Mouse (Mus musculus): Measurements from ENCODE around the gene Spryd3. TPM values are rescaled to one million over a fixed set of nuclear protein-coding genes. Genes with fewer than 3 reads are reported as not detected.

Spryd3 gene
- polyA plus RNA-seq, 1 experiment = 55.2 TPM

DNA sequence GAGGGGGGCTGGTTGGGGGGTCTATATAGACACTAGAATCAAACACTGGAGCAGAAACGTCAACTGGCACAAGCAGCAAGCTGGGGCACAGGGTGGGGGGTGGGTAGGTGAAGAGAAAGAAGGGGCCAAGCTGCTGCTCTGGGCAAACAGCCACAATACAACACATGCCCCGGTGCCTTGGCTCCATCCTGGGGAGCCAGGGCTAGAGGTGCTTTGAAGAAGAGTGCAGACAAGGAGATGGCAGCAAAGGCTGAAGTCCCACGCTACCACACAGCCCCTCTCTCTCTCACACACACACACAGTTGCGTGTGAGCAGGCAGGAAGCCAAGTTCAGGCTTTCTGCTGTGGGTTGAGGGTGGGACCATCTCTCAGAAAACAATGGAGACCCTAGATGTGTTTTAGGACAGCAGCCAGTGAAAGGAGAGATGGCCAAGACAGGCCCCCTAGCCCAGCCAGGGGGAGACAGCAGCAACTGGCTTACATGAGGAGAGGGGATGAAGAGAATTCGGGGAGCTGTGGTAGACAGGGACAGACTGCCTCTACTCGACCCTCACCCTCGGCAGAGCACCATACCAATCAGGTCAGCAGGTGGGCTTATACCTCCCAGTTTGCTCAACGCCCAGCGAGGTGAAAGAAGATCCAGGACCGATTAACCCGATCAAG is 19.1 kb downstream of the Spryd3 start:
- 57% methylated on average over 11 of the region's 11 CpGs for WGBS
- no peak for DNase-seq
- no peak for TF ChIP-seq CTCF (IDR thresholded peaks at IDR 0.05; ENCODE audit: insufficient read depth, low read length)
- TF ChIP-seq POLR2A (IDR thresholded peaks at IDR 0.05; ENCODE audit: borderline replicate concordance, extremely low read depth, low read depth, low read length) = peak; percentile 47; the same call in 1 of the 2 replicates
- Histone ChIP-seq H3K4me3 (replicated peaks; ENCODE audit: extremely low read depth, low read depth, low read length) (no peak overlapping the region), H3K4me1 (ENCODE audit: control insufficient read depth, insufficient read depth, low read length) (peaks cover 11% of the 10 kb centered on the region)

DNA sequence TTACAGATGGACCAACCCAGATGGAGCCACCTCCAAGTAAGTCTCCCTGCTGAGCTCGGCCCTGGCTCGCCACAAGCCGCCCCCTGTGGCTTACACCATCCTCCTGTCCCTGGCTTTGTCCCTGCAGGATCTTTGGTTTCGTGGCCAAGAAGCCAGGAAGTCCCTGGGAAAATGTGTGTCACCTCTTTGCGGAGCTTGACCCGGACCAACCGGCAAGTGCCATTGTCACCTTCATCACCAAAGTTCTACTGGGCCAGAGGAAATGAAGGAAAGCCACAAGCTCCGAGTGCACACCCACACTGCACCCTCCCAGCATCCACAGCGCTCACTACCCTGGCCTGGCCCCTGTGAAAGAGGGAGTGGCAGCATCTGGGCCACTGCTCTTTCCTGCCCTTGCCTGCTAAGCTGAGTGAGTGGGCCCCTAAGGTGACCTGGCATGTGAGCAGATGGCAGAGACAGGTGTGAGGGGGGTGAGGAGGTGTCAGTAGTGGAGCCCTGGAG is 20.3 kb downstream of the Spryd3 start:
- Histone ChIP-seq H3K4me1 (ENCODE audit: control insufficient read depth, insufficient read depth, low read length) (peaks cover 11% of the 10 kb centered on the region), H3K4me3 (replicated peaks; ENCODE audit: extremely low read depth, low read depth, low read length) (no peak overlapping the region)
- WGBS = 35% methylated on average over 9 of the region's 9 CpGs
- TF ChIP-seq POLR2A (IDR thresholded peaks at IDR 0.05; ENCODE audit: borderline replicate concordance, extremely low read depth, low read depth, low read length) (no peak), CTCF (IDR thresholded peaks at IDR 0.05; ENCODE audit: insufficient read depth, low read length) (no peak)
- DNase-seq = no peak

DNA sequence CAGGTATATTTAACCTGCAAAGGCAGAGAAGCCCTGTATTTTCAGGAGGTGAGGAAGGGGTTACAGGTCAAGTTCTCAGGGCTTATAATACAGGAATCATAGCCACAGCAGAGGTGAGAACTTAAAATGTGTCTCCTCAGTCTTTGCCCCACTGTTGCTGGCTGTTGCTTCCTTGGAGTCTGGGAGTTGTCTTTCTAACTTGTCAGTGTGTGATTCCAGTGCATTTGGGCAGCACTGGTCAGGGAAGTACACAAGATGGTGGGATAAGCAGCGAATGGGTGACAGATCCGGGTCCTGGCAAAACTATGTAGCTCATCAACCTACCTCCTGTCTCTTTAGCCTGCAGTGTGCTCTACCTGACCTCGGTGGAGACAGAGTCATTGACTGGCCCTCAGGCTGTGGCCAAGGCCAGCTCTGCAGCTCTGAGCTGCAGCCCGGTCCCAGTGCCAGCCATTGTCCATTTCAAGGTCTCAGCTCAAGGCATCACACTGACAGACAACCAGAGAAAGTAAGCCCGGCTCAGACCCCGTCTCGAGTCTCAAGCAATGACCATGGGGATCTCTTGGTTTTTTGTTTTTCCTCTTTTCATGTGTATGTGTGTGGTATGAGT is 21.3 kb downstream of the Spryd3 start:
- DNase-seq = no peak
- Histone ChIP-seq H3K4me1 (ENCODE audit: control insufficient read depth, insufficient read depth, low read length) (peaks cover 11% of the 10 kb centered on the region), H3K4me3 (replicated peaks; ENCODE audit: extremely low read depth, low read depth, low read length) (no peak overlapping the region)
- 67% methylated on average over 7 of the region's 7 CpGs for WGBS
- TF ChIP-seq CTCF (IDR thresholded peaks at IDR 0.05; ENCODE audit: insufficient read depth, low read length) = no peak
- TF ChIP-seq POLR2A (IDR thresholded peaks at IDR 0.05; ENCODE audit: borderline replicate concordance, extremely low read depth, low read depth, low read length) = no peak

DNA sequence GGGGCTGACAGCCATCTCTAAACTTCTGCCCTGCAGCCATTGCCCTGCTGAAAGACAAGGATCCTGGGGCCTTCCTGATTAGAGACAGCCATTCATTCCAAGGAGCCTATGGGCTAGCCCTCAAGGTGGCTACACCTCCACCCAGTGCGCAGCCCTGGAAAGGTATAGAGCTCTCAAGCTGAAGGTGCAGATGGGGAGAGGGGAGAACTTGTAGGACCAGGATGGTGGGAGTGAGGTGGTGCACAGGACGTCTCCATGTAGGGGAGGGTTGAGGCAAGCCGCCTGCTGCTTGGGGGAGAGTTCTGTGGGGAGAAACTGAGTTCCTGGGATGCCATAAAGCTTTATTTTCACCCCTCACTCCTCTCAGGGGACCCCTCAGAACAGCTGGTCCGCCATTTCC is 22.4 kb downstream of the Spryd3 start:
- WGBS = 83% methylated on average over 4 of the region's 4 CpGs
- TF ChIP-seq POLR2A (IDR thresholded peaks at IDR 0.05; ENCODE audit: borderline replicate concordance, extremely low read depth, low read depth, low read length) (no peak), CTCF (IDR thresholded peaks at IDR 0.05; ENCODE audit: insufficient read depth, low read length) (no peak)
- no peak for DNase-seq
- no peak overlapping the region for H3K4me3 ChIP-seq (replicated peaks; ENCODE audit: extremely low read depth, low read depth, low read length)
- H3K4me1 ChIP-seq (ENCODE audit: control insufficient read depth, insufficient read depth, low read length) = peaks cover 11% of the 10 kb centered on the region

DNA sequence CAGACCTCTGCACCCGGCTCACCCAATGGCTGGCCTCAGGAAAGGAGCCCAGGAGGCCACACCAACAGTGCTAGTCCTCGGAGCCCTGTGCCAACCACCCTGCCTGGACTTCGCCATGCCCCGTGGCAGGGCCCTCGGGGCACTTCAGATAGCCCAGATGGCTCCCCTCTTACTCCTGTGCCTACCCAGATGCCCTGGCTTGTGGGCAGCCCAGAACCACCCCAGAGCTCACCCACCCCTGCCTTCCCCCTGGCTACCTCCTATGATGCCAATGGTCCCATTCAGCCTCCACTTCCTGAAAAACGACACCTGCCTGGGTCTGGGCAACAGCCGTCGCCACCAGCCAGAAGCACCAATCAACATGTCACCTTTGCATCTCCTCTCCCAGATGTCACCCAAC is 23.2 kb downstream of the Spryd3 start:
- WGBS = 70% methylated on average over 8 of the region's 8 CpGs
- DNase-seq = no peak
- peaks cover 11% of the 10 kb centered on the region for H3K4me1 ChIP-seq (ENCODE audit: control insufficient read depth, insufficient read depth, low read length)
- H3K4me3 ChIP-seq (replicated peaks; ENCODE audit: extremely low read depth, low read depth, low read length) = no peak overlapping the region
- TF ChIP-seq CTCF (IDR thresholded peaks at IDR 0.05; ENCODE audit: insufficient read depth, low read length) (no peak), POLR2A (IDR thresholded peaks at IDR 0.05; ENCODE audit: borderline replicate concordance, extremely low read depth, low read depth, low read length) (no peak)

DNA sequence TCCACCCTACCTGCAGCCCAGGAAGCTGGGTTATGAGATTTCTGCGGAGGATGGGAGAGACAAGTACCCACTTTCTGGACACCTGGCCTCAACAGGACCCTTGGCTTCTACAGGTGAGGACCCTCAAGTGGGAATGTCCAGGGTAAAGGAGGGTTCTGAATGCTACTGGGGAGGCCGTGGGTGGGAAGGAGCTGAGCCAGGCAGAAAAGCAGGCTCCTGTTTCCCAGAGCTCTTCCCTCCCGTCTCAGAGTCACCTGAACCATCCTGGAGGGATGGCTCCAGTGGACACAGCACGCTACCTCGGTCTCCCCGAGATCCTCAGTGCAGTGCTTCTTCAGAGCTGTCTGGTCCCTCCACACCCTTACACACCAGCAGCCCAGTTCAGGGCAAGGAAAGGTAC is 23.9 kb downstream of the Spryd3 start:
- no peak for DNase-seq

DNA sequence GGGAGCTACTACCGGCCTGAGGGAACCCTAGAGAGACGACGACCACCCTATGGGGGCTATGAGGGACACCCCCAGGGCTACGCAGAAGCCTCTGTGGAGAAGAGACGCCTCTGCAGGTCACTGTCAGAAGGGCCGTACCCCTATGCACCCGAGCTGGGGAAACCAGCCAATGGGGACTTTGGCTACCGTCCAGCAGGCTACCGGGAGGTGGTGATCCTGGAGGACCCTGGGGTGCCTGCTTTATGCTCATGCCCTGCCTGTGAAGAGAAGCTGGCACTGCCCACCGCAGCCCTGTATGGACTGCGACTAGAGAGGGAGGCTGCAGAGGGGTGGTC is 24.6 kb downstream of the Spryd3 start:
- Histone ChIP-seq H3K4me3 (replicated peaks; ENCODE audit: extremely low read depth, low read depth, low read length) (no peak overlapping the region), H3K4me1 (ENCODE audit: control insufficient read depth, insufficient read depth, low read length) (peaks cover 12% of the 10 kb centered on the region)
- 71% methylated on average over 11 of the region's 11 CpGs for WGBS
- no peak for TF ChIP-seq CTCF (IDR thresholded peaks at IDR 0.05; ENCODE audit: insufficient read depth, low read length)
- no peak for TF ChIP-seq POLR2A (IDR thresholded peaks at IDR 0.05; ENCODE audit: borderline replicate concordance, extremely low read depth, low read depth, low read length)
- no peak for DNase-seq

More for the DNA sequence above, 23.9 kb downstream of the Spryd3 start:
- 93% methylated on average over 6 of the region's 6 CpGs for whole genome bisulfite sequencing
- peak; percentile 36; the same call in 1 of the 2 replicates for TF ChIP-seq POLR2A (IDR thresholded peaks at IDR 0.05; ENCODE audit: borderline replicate concordance, extremely low read depth, low read depth, low read length)
- TF ChIP-seq CTCF (IDR thresholded peaks at IDR 0.05; ENCODE audit: insufficient read depth, low read length) = no peak
- Histone ChIP-seq H3K4me1 (ENCODE audit: control insufficient read depth, insufficient read depth, low read length) (peaks cover 10% of the 10 kb centered on the region), H3K4me3 (replicated peaks; ENCODE audit: extremely low read depth, low read depth, low read length) (no peak overlapping the region)

DNA sequence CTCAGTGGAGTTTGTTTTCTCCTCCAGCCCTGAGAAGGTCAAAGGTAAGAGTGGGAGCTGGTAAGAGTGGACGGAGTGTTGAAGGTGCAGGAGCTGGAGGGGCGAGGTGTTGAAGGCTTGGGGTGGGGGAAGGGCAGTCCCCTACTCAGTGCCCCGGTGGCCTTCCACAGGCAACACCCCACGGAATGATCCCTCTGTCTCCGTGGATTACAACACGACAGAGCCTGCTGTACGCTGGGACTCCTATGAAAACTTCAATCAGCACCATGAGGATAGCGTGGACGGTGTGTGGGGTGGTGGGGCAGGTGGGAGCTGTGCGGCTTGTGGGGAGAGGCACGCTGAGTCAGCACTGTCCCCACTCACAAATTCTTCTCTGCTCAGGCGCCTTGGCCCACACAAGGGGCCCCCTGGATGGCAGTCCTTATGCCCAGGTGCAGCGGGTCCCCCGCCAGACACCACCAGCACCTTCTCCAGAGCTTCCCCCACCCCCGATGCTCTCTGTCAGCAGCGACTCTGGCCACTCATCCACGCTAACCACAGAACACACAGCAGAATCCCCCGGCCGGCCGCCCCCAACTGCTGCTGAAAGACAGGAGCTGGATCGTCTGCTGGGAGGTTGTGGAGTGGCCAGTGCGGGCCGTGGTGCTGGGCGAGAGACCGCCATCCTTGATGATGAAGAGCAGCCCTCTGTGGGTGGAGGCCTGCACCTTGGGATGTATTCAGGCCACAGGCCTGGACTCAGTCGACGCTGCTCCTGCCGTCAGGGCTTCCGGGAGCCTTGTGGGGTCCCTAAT is 25.1 kb downstream of the Spryd3 start:
- H3K4me1 ChIP-seq (ENCODE audit: control insufficient read depth, insufficient read depth, low read length) = peaks cover 18% of the 10 kb centered on the region

DNA sequence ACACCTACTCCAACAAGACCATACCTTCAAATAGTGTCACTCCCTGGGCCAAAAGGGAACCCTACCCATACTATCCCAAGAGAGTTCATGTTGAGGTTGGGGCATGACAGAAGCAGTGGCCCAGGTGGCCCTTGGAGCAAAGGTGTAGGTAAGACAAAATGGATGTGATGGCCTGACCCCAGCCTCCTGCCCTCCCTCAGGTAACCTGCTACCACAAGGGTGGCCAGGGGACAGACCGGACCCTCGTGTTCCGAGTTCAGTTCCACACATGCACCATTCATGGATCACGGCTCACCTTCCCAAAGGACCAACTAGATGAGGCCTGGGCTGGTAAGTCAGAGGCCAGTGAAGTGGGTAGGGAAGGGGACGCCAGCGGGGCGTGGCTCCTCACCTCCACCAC is 25.8 kb downstream of the Spryd3 start:
- WGBS = 93% methylated on average over 7 of the region's 7 CpGs
- Histone ChIP-seq H3K4me1 (ENCODE audit: control insufficient read depth, insufficient read depth, low read length) (peaks cover 22% of the 10 kb centered on the region), H3K4me3 (replicated peaks; ENCODE audit: extremely low read depth, low read depth, low read length) (no peak overlapping the region)
- TF ChIP-seq POLR2A (IDR thresholded peaks at IDR 0.05; ENCODE audit: borderline replicate concordance, extremely low read depth, low read depth, low read length) (peak; percentile 31; the same call in 1 of the 2 replicates), CTCF (IDR thresholded peaks at IDR 0.05; ENCODE audit: insufficient read depth, low read length) (no peak)
- no peak for DNase-seq

More for the DNA sequence above, 25.1 kb downstream of the Spryd3 start:
- WGBS = 77% methylated on average over 29 of the region's 29 CpGs
- no peak overlapping the region for H3K4me3 ChIP-seq (replicated peaks; ENCODE audit: extremely low read depth, low read depth, low read length)
- TF ChIP-seq POLR2A (IDR thresholded peaks at IDR 0.05; ENCODE audit: borderline replicate concordance, extremely low read depth, low read depth, low read length) (no peak), CTCF (IDR thresholded peaks at IDR 0.05; ENCODE audit: insufficient read depth, low read length) (no peak)
- DNase-seq = no peak
